Mouse (Mus musculus) midbrain, embryonic 12.5 days (tissue): ENCODE data around the gene Stpg1. TPM values are rescaled to one million over a fixed set of nuclear protein-coding genes. Genes with fewer than 3 reads are reported as not detected.

Source experiments
- ATAC-seq: fragments of 200-750 bp; cut with Nextera tagmentation; 2 replicates; pipeline ENCODE4 v1.8.0; 2017; ENCODE audit warnings: low read depth, moderate TSS enrichment, moderate library complexity; ENCODE audit not compliant: low FRiP score
- H3K27ac ChIP-seq: fragments of 300-500 bp; sonication (generic); replicated peaks from 2 replicates; pipeline ENCODE4 v1.5.1; 2016; ENCODE audit warnings: mild to moderate bottlenecking
- H3K27me3 ChIP-seq: fragments of 300-500 bp; sonication (generic); 2 replicates; pipeline ENCODE4 v1.6.1; 2016; ENCODE audit warnings: mild to moderate bottlenecking
- H3K36me3 ChIP-seq: fragments of 300-500 bp; sonication (generic); 2 replicates; pipeline ENCODE4 v1.6.1; 2016
- H3K4me1 ChIP-seq: fragments of 300-500 bp; sonication (generic); 2 replicates; pipeline ENCODE4 v1.6.1; 2016
- H3K4me2 ChIP-seq: fragments of 300-500 bp; sonication (generic); replicated peaks from 2 replicates; pipeline ENCODE4 v1.6.1; 2016; ENCODE audit warnings: mild to moderate bottlenecking, moderate library complexity
- H3K4me3 ChIP-seq: fragments of 300-500 bp; sonication (generic); 2 replicates; pipeline ENCODE4 v1.5.1; 2016; ENCODE audit warnings: mild to moderate bottlenecking
- H3K9ac ChIP-seq: fragments of 300-500 bp; sonication (generic); replicated peaks from 2 replicates; pipeline ENCODE4 v1.6.1; 2016; ENCODE audit warnings: mild to moderate bottlenecking, moderate library complexity
- H3K9me3 ChIP-seq: fragments of 300-500 bp; sonication (generic); 2 replicates; pipeline ENCODE4 v1.6.1; 2016; ENCODE audit warnings: mild to moderate bottlenecking
- WGBS: fragments of 180-500 bp; shearing (Covaris S2); methylation state at CpG from one replicate; pipeline ENCODE4 v1.1.7; 2016; 5-methylcytosine and 5-hydroxymethylcytosine counted together
- polyA plus RNA-seq: library from polyadenylated mRNA; unstranded; fragments of >200 nt; fragmentation: Nextera tagmentation; extraction: Ambion mirVana; gene quantifications from 2 replicates; pipeline ENCODE4 v1.2.1, GENCODE M21; 2016

The Stpg1 gene
- polyA plus RNA-seq, 1 experiment from 2014 or later: 1.7 TPM

DNA sequence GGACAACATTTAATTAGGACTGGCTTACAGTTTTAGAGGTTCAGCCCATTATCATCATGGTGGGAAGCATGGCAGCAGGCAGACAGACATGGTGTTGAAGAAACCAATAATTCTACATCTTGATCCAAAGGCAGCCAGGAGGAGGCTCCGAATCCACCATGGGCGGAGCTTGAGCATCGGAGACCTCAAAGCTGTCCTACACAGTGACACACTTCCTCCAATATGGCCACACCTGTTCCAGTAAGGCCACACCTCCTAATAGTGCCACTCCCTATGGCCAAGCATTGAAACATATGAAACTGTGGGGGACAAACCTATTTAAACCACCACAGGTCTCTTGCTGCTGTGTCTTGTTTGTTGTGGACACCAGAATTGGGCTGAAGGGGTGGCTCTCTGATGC lies 40.4 kb downstream of the Stpg1 start:
- no peak overlapping the region for H3K4me3 ChIP-seq
- no peak overlapping the region for H3K4me2 ChIP-seq
- peaks cover 10% of the 10 kb centered on the region for H3K9me3 ChIP-seq
- H3K27ac ChIP-seq: no peak overlapping the region
- no peaks in the 10 kb centered on the region for H3K27me3 ChIP-seq
- H3K4me1 ChIP-seq: no peaks in the 10 kb centered on the region
- 94% methylated on average over 3 of the region's 3 CpGs for WGBS
- ATAC-seq: no peak
- no peak overlapping the region for H3K9ac ChIP-seq
- no peaks in the 10 kb centered on the region for H3K36me3 ChIP-seq

GRCm38 (mm10) chr4:135539056-135539455 lies 44.5 kb downstream of the Stpg1 start:
- ATAC-seq: no peak
- Histone ChIP-seq H3K9me3 (no peaks in the 10 kb centered on the region), H3K36me3 (no peaks in the 10 kb centered on the region), H3K4me2 (no peak overlapping the region), H3K27me3 (peaks cover 16% of the 10 kb centered on the region), H3K4me3 (no peak overlapping the region), H3K27ac (no peak overlapping the region), H3K9ac (no peak overlapping the region), H3K4me1 (no peaks in the 10 kb centered on the region)
- 79% methylated on average over 12 of the region's 12 CpGs for WGBS

GRCm38 (mm10) chr4:135540057-135540456 lies 45.5 kb downstream of the Stpg1 start:
- no peak overlapping the region for H3K27ac ChIP-seq
- H3K27me3 ChIP-seq: peaks cover 19% of the 10 kb centered on the region
- peaks cover 3% of the 10 kb centered on the region for H3K4me1 ChIP-seq
- ATAC-seq: no peak
- 64% methylated on average over 9 of the region's 9 CpGs for WGBS
- H3K9ac ChIP-seq: no peak overlapping the region
- no peaks in the 10 kb centered on the region for H3K36me3 ChIP-seq
- no peak overlapping the region for H3K4me3 ChIP-seq
- no peak overlapping the region for H3K4me2 ChIP-seq
- H3K9me3 ChIP-seq: no peaks in the 10 kb centered on the region

GRCm38 (mm10) chr4:135544284-135544683 lies 49.7 kb downstream of the Stpg1 start:
- Histone ChIP-seq H3K4me2 (no peak overlapping the region), H3K27me3 (peaks cover 31% of the 10 kb centered on the region), H3K9ac (no peak overlapping the region), H3K36me3 (no peaks in the 10 kb centered on the region), H3K4me3 (no peak overlapping the region), H3K4me1 (peaks cover 28% of the 10 kb centered on the region), H3K9me3 (no peaks in the 10 kb centered on the region), H3K27ac (no peak overlapping the region)
- no peak for ATAC-seq
- WGBS: 87% methylated on average over 2 of the region's 2 CpGs

DNA sequence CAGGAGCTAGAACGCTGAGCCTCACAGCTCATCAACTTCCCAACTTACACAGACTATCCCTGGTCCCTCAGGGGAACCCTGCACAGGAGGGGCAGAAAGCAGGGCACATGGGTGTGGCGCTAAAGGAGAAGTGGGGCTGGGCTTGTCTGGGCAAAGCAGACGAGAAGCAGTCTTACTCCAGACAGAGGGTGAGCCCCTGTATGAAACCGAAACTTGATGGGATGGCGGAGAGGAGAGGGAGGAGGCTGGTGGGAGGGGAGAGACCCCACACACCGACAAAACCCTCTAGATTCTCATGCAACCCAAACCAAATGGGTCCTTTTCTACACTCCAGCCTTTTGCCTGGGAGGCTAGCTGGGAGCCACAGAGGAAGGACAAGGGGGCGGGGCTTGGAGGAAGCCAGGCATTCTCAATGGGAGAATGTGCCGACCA lies 50.5 kb downstream of the Stpg1 start:
- H3K9ac ChIP-seq: no peak overlapping the region
- peaks cover 29% of the 10 kb centered on the region for H3K4me1 ChIP-seq
- no peak for ATAC-seq
- no peaks in the 10 kb centered on the region for H3K9me3 ChIP-seq
- 29% methylated on average over 8 of the region's 8 CpGs for WGBS
- peaks cover 39% of the 10 kb centered on the region for H3K27me3 ChIP-seq
- no peak overlapping the region for H3K4me3 ChIP-seq
- H3K27ac ChIP-seq: no peak overlapping the region
- no peaks in the 10 kb centered on the region for H3K36me3 ChIP-seq
- no peak overlapping the region; the same call in 1 of the 2 replicates for H3K4me2 ChIP-seq

DNA sequence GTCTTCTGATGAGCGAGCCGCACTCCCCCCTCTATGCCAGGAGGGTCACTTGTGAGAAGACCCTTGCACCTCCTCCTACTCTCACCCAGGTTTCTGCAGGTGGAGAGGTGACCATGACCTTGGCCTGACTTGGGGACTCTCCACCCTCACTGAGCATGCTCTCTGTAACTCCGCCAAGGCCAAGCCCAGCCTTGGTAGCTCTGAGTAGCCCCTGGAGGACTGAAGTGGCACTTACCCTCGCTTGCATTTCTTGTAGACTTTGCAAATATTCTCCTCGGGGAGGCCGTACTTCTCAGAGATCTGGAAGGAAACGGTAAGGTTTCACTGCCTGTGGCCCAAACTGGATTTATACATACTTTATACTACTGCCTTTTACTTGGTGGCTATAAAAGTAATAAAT lies 51.4 kb downstream of the Stpg1 start:
- no peak overlapping the region for H3K27ac ChIP-seq
- no peak overlapping the region for H3K9ac ChIP-seq
- WGBS: 88% methylated on average over 7 of the region's 7 CpGs
- H3K27me3 ChIP-seq: peaks cover 44% of the 10 kb centered on the region
- H3K36me3 ChIP-seq: no peaks in the 10 kb centered on the region
- H3K4me1 ChIP-seq: peaks cover 29% of the 10 kb centered on the region
- no peak overlapping the region for H3K4me3 ChIP-seq
- no peak for ATAC-seq
- H3K4me2 ChIP-seq: no peak overlapping the region
- no peaks in the 10 kb centered on the region for H3K9me3 ChIP-seq

DNA sequence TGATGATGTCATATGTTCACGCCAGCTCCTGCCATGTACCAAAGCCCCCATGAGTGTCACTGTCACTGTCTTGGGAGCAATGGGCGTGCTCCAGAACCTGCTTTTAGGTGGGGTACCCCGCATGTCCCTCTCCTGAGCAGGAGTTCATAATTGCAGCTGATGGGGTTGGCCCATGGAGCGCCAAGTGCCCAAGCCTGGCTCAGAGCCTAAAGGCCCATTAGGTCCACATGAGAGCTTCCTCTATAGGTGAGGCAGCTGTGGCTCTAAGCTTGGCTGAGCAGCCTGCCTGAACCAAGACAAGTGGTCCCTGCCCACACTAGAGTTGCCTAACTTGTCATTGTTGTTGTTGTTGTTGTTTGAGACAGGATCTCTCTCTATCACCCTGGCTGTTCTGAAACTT lies 52.2 kb downstream of the Stpg1 start:
- H3K4me2 ChIP-seq: no peak overlapping the region
- H3K4me3 ChIP-seq: no peak overlapping the region
- H3K9ac ChIP-seq: no peak overlapping the region
- H3K27me3 ChIP-seq: peaks cover 44% of the 10 kb centered on the region
- no peak overlapping the region for H3K27ac ChIP-seq
- peaks cover 30% of the 10 kb centered on the region for H3K4me1 ChIP-seq
- ATAC-seq: no peak
- WGBS: 93% methylated on average over 4 of the region's 4 CpGs
- H3K36me3 ChIP-seq: no peaks in the 10 kb centered on the region
- no peaks in the 10 kb centered on the region for H3K9me3 ChIP-seq

DNA sequence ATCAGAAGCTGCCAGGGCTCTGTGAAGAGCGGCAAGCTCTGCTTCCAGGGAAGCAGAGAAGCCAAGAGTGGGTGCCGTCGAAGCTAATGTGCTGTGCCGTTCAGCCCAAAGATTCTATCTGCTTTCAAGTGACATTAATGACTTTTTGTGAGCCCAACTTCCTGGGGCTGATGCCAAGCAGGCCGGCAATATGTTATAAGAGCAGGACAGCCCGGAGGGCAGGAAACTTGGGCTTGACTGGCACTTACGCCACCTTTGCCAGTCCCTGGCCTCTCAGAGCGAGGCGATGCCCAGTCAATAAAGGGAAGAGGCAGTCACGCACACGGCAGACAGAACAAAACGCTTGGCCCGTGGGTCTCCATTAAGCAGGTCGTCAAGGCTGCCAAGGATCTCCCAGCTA lies 53.0 kb downstream of the Stpg1 start:
- Histone ChIP-seq H3K9me3 (no peaks in the 10 kb centered on the region), H3K27ac (no peak overlapping the region), H3K4me3 (no peak overlapping the region), H3K4me2 (no peak overlapping the region), H3K36me3 (no peaks in the 10 kb centered on the region), H3K4me1 (peaks cover 37% of the 10 kb centered on the region), H3K9ac (no peak overlapping the region), H3K27me3 (peaks cover 40% of the 10 kb centered on the region)
- 62% methylated on average over 14 of the region's 14 CpGs for WGBS
- ATAC-seq: no peak

DNA sequence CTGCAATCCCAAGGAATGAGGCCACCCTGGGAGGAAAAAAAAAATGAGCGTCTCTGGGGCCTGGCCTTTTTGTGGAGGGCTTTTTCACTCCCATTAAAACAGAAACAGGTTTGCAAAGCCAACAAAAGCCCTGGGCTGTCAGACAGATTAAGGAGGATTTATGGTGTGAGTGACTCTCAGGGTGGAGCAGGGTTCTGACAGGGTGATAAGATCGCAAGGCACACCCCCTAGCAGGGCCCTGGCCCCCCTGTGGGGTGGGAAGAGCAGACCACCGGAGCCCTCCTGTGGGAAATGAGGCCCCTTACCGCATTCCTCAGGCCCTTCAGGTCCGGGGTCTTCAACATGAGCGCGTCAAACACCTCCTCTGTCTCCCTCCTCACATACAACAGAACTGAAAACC lies 53.5 kb downstream of the Stpg1 start:
- Histone ChIP-seq H3K4me3 (no peak overlapping the region), H3K9ac (no peak overlapping the region), H3K4me2 (no peak overlapping the region), H3K9me3 (no peaks in the 10 kb centered on the region), H3K27ac (no peak overlapping the region), H3K36me3 (no peaks in the 10 kb centered on the region), H3K4me1 (peaks cover 43% of the 10 kb centered on the region), H3K27me3 (peaks cover 34% of the 10 kb centered on the region)
- ATAC-seq: no peak
- 8% methylated on average over 7 of the region's 7 CpGs for WGBS

DNA sequence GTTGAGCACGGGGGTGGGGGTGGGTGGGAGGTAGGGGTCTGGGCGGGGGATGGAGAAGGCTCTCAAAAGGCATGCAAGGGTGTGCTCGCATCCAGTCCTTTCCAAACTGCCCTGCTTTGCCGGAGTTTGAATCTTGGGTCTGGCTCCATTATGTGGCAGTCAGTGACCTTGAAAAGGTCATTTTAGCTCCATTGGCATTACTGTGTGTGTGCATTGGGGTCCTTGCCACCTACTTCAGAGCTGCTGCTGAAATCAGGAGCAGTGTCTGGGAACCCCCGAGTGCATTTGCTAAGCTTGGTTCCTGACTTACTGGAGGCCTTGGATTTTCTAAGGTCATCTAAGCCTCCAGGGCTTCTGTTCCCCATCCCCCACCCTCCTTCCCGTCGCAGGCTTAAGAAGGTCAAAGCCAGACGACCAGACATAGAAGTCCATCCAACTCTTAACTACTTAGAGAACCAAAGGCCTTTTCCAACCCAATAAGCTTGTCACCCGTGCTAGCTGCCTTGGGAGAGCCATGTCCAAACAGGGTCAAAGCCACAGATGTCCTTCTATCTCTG lies 54.0 kb downstream of the Stpg1 start:
- Histone ChIP-seq H3K27me3 (peaks cover 31% of the 10 kb centered on the region), H3K4me3 (no peak overlapping the region), H3K4me2 (no peak overlapping the region), H3K9me3 (no peaks in the 10 kb centered on the region), H3K36me3 (no peaks in the 10 kb centered on the region), H3K27ac (no peak overlapping the region), H3K9ac (no peak overlapping the region), H3K4me1 (peaks cover 48% of the 10 kb centered on the region)
- ATAC-seq: no peak
- 22% methylated on average over 9 of the region's 9 CpGs for WGBS

GRCm38 (mm10) chr4:135549323-135549722 lies 54.7 kb downstream of the Stpg1 start:
- H3K27me3 ChIP-seq: peaks cover 25% of the 10 kb centered on the region
- H3K9ac ChIP-seq: no peak overlapping the region
- no peak overlapping the region for H3K4me3 ChIP-seq
- H3K4me1 ChIP-seq: peaks cover 49% of the 10 kb centered on the region
- H3K36me3 ChIP-seq: no peaks in the 10 kb centered on the region
- ATAC-seq: no peak
- no peak overlapping the region for H3K4me2 ChIP-seq
- H3K9me3 ChIP-seq: no peaks in the 10 kb centered on the region
- no peak overlapping the region for H3K27ac ChIP-seq
- WGBS: 87% methylated on average over 6 of the region's 6 CpGs

- H3K27ac ChIP-seq: no peak overlapping the region
- peaks cover 35% of the 10 kb centered on the region for H3K4me1 ChIP-seq
- ATAC-seq: no peak
- no peak overlapping the region for H3K4me2 ChIP-seq
- no peak overlapping the region for H3K4me3 ChIP-seq
- no peaks in the 10 kb centered on the region for H3K9me3 ChIP-seq
- H3K9ac ChIP-seq: no peak overlapping the region
- WGBS: 50% methylated on average over 2 of the region's 2 CpGs
- H3K27me3 ChIP-seq: peaks cover 35% of the 10 kb centered on the region
- no peaks in the 10 kb centered on the region for H3K36me3 ChIP-seq
Observed at GRCm38 (mm10) chr4:135563794-135564193, 69.2 kb downstream of the Stpg1 start.

DNA sequence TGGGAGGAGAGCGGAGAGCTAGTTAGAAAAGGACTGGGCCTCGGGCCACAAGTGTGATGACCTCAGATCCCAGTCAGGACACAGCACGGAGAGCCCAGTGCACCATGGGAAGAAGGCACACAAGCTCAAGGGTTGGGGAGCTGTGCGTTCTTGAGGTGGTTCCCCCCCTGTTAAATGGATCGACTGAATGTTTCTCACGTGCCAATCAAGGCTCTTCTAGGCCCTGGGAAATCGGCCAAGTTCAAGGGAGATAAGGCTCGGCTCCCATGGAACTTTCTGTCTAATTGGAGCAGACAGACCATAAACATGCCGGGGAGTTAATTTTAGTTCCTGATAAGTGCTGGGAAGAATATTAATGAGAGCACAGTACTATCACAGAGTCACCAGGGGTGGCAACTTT lies 70.8 kb downstream of the Stpg1 start:
- Histone ChIP-seq H3K27me3 (peaks cover 47% of the 10 kb centered on the region), H3K36me3 (no peaks in the 10 kb centered on the region), H3K4me3 (no peak overlapping the region), H3K9ac (no peak overlapping the region), H3K4me2 (no peak overlapping the region), H3K9me3 (no peaks in the 10 kb centered on the region), H3K27ac (no peak overlapping the region), H3K4me1 (peaks cover 49% of the 10 kb centered on the region)
- 70% methylated on average over 9 of the region's 9 CpGs for whole genome bisulfite sequencing
- ATAC-seq: no peak
